Mouse (Mus musculus) embryonic facial prominence, embryonic 15.5 days (tissue): ENCODE results near the gene Fam129a. TPM values are rescaled to one million over a fixed set of nuclear protein-coding genes. Genes with fewer than 3 reads are reported as not detected.

Experiments
- ATAC-seq: fragments of 200-750 bp; cut with Nextera tagmentation; 2 replicates; pipeline ENCODE4 v1.8.0; 2017; ENCODE audit warnings: low read depth, moderate TSS enrichment; ENCODE audit not compliant: insufficient number of reproducible peaks, low FRiP score, low TSS enrichment
- H3K27ac ChIP-seq: fragments of 300-500 bp; sonication (generic); replicated peaks from 2 replicates; pipeline ENCODE4 v1.5.1; 2015; ENCODE audit warnings: mild to moderate bottlenecking, inconsistent platforms
- H3K27me3 ChIP-seq: fragments of 300-500 bp; sonication (generic); 2 replicates; pipeline ENCODE4 v1.6.1; 2015; ENCODE audit warnings: inconsistent platforms
- H3K36me3 ChIP-seq: fragments of 300-500 bp; sonication (generic); 2 replicates; pipeline ENCODE4 v1.6.1; 2015; ENCODE audit warnings: mild to moderate bottlenecking, inconsistent platforms
- H3K4me1 ChIP-seq: fragments of 300-500 bp; sonication (generic); 2 replicates; pipeline ENCODE4 v1.6.1; 2015; ENCODE audit warnings: inconsistent platforms
- H3K4me2 ChIP-seq: fragments of 300-500 bp; sonication (generic); replicated peaks from 2 replicates; pipeline ENCODE4 v1.6.1; 2015; ENCODE audit warnings: mild to moderate bottlenecking, inconsistent platforms
- H3K4me3 ChIP-seq: fragments of 300-500 bp; sonication (generic); replicated peaks from 2 replicates; pipeline ENCODE4 v1.5.1; 2015; ENCODE audit warnings: mild to moderate bottlenecking, inconsistent platforms
- H3K9ac ChIP-seq: fragments of 300-500 bp; sonication (generic); 2 replicates; pipeline ENCODE4 v1.6.1; 2015; ENCODE audit warnings: inconsistent platforms
- H3K9me3 ChIP-seq: fragments of 300-500 bp; sonication (generic); replicated peaks from 2 replicates; pipeline ENCODE4 v1.6.1; 2016; ENCODE audit warnings: inconsistent platforms
- WGBS: fragments of 180-500 bp; shearing (Covaris S2); methylation state at CpG from one replicate; pipeline ENCODE4 v1.1.7; 2015; 5-methylcytosine and 5-hydroxymethylcytosine counted together
- polyA plus RNA-seq: library from polyadenylated mRNA; unstranded; fragments of >200 nt; fragmentation: Nextera tagmentation; extraction: Ambion mirVana; gene quantifications from 2 replicates; pipeline ENCODE4 v1.2.1, GENCODE M21; 2015

The Fam129a gene
- polyA plus RNA-seq, 1 experiment from 2014 or later = 18.9 TPM

DNA sequence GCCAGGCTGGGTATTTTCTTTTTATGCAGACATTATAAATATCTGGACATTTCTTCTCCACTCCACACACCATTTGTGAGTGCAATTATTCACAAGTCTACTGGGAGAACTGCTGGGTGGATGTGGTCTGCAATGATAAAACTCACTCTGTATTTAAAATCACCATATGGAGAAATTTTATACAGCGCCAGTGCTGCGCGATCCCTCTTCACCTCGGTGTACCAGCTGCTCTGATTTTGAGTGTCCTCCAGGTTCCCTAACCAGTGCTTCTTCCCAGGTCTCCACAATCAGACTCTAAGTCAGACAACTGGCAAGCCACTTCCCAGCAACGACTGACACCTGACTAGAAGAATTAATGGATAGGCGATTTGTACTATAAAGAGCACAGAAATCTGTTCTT is 7.1 kb upstream of the Fam129a start:
- no peaks in the 10 kb centered on the region for H3K27me3 ChIP-seq
- no peak overlapping the region for H3K27ac ChIP-seq
- 49% methylated on average over 6 of the region's 6 CpGs for WGBS
- no peak overlapping the region for H3K4me3 ChIP-seq
- no peaks in the 10 kb centered on the region for H3K9me3 ChIP-seq
- no peak for ATAC-seq
- no peaks in the 10 kb centered on the region for H3K36me3 ChIP-seq
- no peaks in the 10 kb centered on the region for H3K4me1 ChIP-seq
- no peak overlapping the region for H3K9ac ChIP-seq
- H3K4me2 ChIP-seq = no peak overlapping the region

GRCm38 (mm10) chr1:151564377-151564776 is 6.6 kb upstream of the Fam129a start:
- Histone ChIP-seq H3K4me1 (no peaks in the 10 kb centered on the region), H3K4me2 (no peak overlapping the region), H3K9me3 (no peaks in the 10 kb centered on the region), H3K36me3 (no peaks in the 10 kb centered on the region), H3K9ac (no peak overlapping the region), H3K4me3 (no peak overlapping the region), H3K27ac (no peak overlapping the region), H3K27me3 (no peaks in the 10 kb centered on the region)
- 0 out of 2 replicates have a peak, but pooled peaks have one; percentile 60 for ATAC-seq
- 12% methylated on average over 12 of the region's 12 CpGs for WGBS

GRCm38 (mm10) chr1:151568682-151569081 is 2.3 kb upstream of the Fam129a start:
- H3K4me2 ChIP-seq = no peak overlapping the region
- WGBS = 74% methylated on average over 7 of the region's 7 CpGs
- H3K9ac ChIP-seq = no peak overlapping the region
- H3K36me3 ChIP-seq = no peaks in the 10 kb centered on the region
- H3K27me3 ChIP-seq = 0 out of 2 replicates have a peak, but pooled peaks cover 9% of the 10 kb centered on the region
- no peaks in the 10 kb centered on the region for H3K9me3 ChIP-seq
- no peak for ATAC-seq
- H3K4me1 ChIP-seq = peaks cover 18% of the 10 kb centered on the region
- H3K4me3 ChIP-seq = no peak overlapping the region
- no peak overlapping the region for H3K27ac ChIP-seq

GRCm38 (mm10) chr1:151571838-151572578 is 1.0 kb downstream of the Fam129a start:
- WGBS = 23% methylated on average over 10 of the region's 10 CpGs
- 0 out of 2 replicates have a peak, but pooled peaks cover 9% of the 10 kb centered on the region for H3K27me3 ChIP-seq
- peak overlapping the region; percentile 60 for H3K4me3 ChIP-seq
- no peaks in the 10 kb centered on the region for H3K9me3 ChIP-seq
- H3K4me2 ChIP-seq = peak overlapping the region; percentile 94
- no peak for ATAC-seq
- H3K4me1 ChIP-seq = peaks cover 19% of the 10 kb centered on the region
- H3K9ac ChIP-seq = peak overlapping the region; percentile 62; the same call in 1 of the 2 replicates
- no peaks in the 10 kb centered on the region for H3K36me3 ChIP-seq
- H3K27ac ChIP-seq = peak overlapping the region; percentile 34; the same call in 1 of the 2 replicates

DNA sequence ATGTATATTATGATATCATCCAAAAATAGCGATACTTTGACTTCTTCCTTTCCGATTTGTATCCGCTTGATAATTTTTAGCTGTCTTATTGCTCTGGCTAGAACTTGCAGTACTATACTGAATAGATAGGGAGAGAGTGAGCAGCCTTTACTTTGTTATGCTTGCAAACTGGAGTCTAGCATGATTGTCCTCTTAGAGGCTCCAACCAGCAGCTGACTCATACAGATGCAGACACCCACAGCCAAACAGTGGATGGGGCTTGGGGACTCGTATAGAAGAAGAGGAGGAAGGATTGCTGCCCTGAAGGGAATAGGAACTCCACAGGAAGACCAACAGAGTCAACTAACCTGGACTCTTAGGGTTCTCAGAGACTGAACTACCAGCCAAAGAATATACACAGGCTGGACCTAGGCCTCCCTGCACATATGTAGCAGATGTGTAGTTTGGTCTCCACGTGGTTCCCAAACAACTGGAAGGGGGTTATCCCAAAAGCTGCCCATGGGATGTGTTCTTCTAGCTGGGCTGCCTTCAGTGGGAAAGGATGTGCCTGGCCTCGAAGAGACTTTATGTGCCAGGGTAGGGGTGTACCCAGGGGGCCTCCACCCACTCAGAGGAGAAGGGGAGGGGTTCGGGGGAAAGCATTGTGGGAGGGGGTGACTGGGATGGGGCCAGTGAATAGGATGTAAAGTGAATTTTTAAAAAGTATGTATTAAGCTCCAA is 1.8 kb downstream of the Fam129a start:
- Histone ChIP-seq H3K4me2 (peak overlapping the region; percentile 94; the same call in 1 of the 2 replicates), H3K27ac (no peak overlapping the region), H3K4me3 (0 out of 2 replicates have a peak overlapping the region, but pooled peaks have one; percentile 8), H3K27me3 (0 out of 2 replicates have a peak, but pooled peaks cover 9% of the 10 kb centered on the region), H3K4me1 (peaks cover 19% of the 10 kb centered on the region), H3K9me3 (no peaks in the 10 kb centered on the region), H3K9ac (no peak overlapping the region), H3K36me3 (no peaks in the 10 kb centered on the region)
- WGBS = 70% methylated on average over 7 of the region's 7 CpGs
- no peak for ATAC-seq

DNA sequence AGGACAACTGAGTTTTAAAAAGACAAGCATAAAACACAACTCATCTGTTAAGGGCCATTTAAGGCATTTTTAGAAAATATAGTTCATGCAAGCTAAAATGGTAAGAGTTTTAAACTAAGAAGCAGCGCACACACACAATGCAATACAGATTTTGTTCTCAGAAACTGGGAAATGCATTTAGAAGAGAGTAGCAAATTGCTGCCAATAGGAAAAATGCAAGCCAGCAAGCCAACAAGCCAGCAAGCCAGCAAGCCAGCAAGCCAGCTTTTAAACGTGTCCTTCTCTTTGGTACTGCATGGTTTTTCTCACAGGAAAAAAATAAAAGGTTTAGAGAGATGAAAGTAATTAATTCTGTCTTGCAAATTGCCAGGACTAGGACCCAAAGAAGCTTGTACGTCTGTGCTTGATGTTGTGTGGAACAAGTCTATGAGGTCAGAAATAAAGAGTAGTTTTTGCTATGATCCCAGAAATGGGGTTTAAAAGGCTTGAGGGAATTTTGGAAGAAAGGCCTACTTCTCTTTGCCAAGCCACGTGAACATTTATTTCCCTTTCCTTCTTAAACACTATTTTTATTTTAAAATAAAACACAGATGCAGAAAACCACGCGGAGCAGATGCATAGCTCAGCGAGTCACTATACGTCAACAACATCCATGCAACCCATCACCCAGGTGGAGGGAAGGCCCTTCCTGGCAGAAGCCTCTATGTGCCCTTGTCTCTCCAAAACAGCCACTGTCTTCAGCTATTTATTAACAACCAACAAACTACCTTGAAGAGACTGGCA is 9.4 kb downstream of the Fam129a start:
- H3K4me2 ChIP-seq = no peak overlapping the region
- no peaks in the 10 kb centered on the region for H3K9me3 ChIP-seq
- H3K27me3 ChIP-seq = no peaks in the 10 kb centered on the region
- H3K4me1 ChIP-seq = peaks cover 18% of the 10 kb centered on the region
- H3K27ac ChIP-seq = peak overlapping the region; percentile 83
- H3K4me3 ChIP-seq = no peak overlapping the region
- no peak overlapping the region for H3K9ac ChIP-seq
- WGBS = 29% methylated on average over 8 of the region's 8 CpGs
- ATAC-seq = peak; percentile 54; the same call in 1 of the 2 replicates
- no peaks in the 10 kb centered on the region for H3K36me3 ChIP-seq

GRCm38 (mm10) chr1:151581454-151581853 is 10.5 kb downstream of the Fam129a start:
- Histone ChIP-seq H3K36me3 (no peaks in the 10 kb centered on the region), H3K9me3 (no peaks in the 10 kb centered on the region), H3K4me1 (peaks cover 18% of the 10 kb centered on the region), H3K4me3 (no peak overlapping the region), H3K4me2 (no peak overlapping the region), H3K27ac (peak overlapping the region; percentile 83), H3K27me3 (no peaks in the 10 kb centered on the region), H3K9ac (no peak overlapping the region)
- 58% methylated on average over 6 of the region's 6 CpGs for WGBS
- ATAC-seq = no peak

DNA sequence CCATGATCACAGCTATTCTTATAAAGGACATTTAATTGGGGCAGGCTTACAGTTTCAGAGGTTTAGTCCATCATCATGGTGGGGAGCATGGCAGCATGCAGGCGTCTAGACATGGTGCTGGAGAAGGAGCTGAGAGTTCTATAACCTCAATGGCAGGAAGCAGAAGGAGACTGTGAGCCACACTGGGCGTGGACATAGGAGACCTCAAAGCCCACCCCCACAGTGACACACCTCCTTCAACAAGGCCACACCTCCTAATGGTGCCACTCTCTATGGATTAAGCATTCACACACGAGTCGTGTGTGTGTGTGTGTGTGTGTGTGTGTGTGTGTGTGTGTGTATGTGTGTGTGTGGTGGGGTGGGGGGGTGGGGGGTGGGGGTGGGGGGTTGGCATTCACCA is 11.0 kb downstream of the Fam129a start:
- H3K4me3 ChIP-seq = no peak overlapping the region
- H3K4me1 ChIP-seq = peaks cover 18% of the 10 kb centered on the region
- H3K9ac ChIP-seq = no peak overlapping the region
- H3K9me3 ChIP-seq = no peaks in the 10 kb centered on the region
- no peak overlapping the region for H3K4me2 ChIP-seq
- 87% methylated on average over 4 of the region's 4 CpGs for WGBS
- H3K36me3 ChIP-seq = no peaks in the 10 kb centered on the region
- ATAC-seq = no peak
- no peaks in the 10 kb centered on the region for H3K27me3 ChIP-seq
- H3K27ac ChIP-seq = peak overlapping the region; percentile 83

GRCm38 (mm10) chr1:151583457-151584181 is 12.6 kb downstream of the Fam129a start:
- Histone ChIP-seq H3K4me3 (no peak overlapping the region), H3K4me2 (no peak overlapping the region), H3K27ac (peak overlapping the region; percentile 49; the same call in 1 of the 2 replicates), H3K27me3 (no peaks in the 10 kb centered on the region), H3K9me3 (no peaks in the 10 kb centered on the region), H3K36me3 (no peaks in the 10 kb centered on the region), H3K4me1 (peaks cover 18% of the 10 kb centered on the region), H3K9ac (no peak overlapping the region)
- 47% methylated on average over 8 of the region's 8 CpGs for WGBS
- no peak for ATAC-seq

GRCm38 (mm10) chr1:151584182-151584471 is 13.1 kb downstream of the Fam129a start:
- WGBS = 48% methylated on average over 1 of the region's 1 CpGs
- no peak overlapping the region for H3K4me3 ChIP-seq
- ATAC-seq = no peak
- H3K4me2 ChIP-seq = no peak overlapping the region
- no peak overlapping the region for H3K27ac ChIP-seq
- H3K9ac ChIP-seq = no peak overlapping the region
- no peaks in the 10 kb centered on the region for H3K9me3 ChIP-seq
- peaks cover 18% of the 10 kb centered on the region for H3K4me1 ChIP-seq
- no peaks in the 10 kb centered on the region for H3K27me3 ChIP-seq
- no peaks in the 10 kb centered on the region for H3K36me3 ChIP-seq
